Mouse (Mus musculus) layer of hippocampus, adult 9-11 months (tissue): ENCODE results near the gene Prr22.

Experiments used
- DNase-seq: peaks from one replicate; pipeline ENCODE4 v3.0.0; 2022

The Prr22 gene

DNA sequence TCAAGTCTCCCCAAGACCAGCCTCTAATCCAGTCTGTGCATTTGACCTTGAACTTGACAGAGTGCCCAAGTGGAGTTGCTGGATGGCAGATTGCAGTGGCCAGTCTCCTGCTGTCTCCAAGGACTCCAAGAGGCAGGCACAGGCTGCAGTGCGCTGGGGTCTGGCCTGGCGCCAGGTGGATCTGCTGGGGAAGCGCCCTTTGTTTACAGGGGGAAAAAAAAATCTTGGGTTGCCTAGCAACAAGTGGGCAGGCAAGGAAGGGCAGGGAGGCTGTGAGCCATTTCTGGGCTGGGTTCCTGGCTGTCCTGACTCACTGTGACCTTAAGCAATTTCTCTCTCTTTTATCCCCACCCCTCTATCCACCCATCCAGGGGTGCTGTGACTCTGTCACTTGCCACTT lies 40.2 kb downstream of the Prr22 start:
- peak; percentile 82 for DNase-seq

DNA sequence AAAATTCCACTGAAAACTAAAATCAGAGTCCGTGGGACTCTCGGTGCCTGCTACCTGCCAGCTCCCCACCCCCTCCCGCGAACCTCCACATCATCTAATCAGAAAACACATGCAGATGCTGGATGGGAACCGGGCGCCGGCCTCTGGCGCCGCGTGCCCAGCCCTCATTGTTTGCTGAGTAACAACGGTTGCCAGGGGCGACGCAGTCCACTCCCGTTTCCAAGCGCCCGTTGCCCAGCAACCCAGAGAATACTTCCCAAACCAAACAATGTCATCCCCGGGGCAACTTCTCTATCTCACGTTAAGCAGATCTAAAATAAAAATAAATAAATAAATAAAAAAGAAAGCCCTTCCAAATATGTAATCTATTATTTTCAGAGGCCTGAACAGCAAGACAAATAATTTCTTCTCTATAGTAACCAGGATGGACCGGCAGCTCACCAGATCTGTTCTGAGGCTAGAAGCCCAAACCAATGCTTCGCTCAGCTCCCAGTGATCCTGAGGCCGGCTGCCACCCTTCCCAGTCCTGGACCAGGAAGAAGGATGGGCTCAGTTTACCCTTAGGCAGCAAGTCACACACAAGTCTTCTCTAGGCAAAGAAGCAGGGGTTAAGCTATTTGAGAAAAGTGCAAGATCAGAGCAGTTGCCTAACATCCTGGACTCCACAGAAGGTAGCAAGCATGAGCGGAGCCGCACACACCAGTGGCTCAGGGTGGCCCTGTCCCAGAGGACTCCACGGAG lies 44.4 kb downstream of the Prr22 start:
- peak; percentile 90 for DNase-seq

DNA sequence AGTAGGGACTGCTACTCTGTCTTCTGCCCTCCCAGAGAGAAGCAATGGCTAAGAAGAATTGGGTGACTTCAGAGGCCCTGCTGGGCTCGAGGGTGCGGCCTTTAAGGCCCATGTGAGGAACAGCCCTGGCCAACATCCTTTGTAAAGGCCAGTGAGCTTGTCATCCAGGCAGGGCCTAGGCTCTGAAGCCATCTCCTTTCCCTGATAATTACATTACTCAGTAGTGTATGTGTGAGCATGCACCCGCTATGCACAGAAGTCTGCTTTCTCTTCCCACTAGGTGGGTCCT lies 45.0 kb downstream of the Prr22 start:
- no peak for DNase-seq

DNA sequence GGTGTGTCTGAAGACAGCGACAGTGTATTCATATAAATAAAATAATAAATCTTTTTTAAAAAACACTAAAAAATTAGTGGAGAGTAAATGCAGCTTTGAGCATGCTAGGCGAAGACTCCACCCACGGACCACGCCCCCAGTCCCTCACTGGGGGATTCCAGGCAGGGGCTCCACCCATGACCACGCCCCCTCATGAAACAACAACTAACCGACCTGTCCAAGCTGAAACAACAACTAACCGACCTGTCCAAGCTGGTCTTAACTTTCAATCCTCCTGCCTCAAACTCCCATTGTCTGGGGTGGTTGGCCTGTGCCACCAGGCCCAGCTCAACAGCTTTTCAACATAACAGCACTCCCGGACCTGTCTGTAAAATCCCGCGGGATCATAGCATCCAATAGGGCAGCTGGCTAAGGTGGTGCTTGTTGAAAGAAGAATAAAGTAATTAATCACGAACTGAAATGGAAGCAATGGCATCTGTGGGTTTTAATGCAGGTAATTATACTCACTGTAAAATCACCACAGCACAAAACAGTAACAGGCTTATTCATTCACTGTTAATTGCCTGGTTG lies 48.1 kb downstream of the Prr22 start:
- DNase-seq, result no peak

- DNase-seq, result no peak
Measured at GRCm38 (mm10) chr17:56819032-56819545, 49.0 kb downstream of the Prr22 start.

- peak; percentile 60 for DNase-seq
Measured at GRCm38 (mm10) chr17:56819694-56820111, 49.7 kb downstream of the Prr22 start.
